Mouse (Mus musculus) layer of hippocampus, adult 2 months (tissue): Measurements from ENCODE around the gene Lgals1. TPM values are rescaled to one million over a fixed set of nuclear protein-coding genes. Genes with fewer than 3 reads are reported as not detected.

Experiments used
- DNase-seq, 2 experiments: peaks; one replicate each; pipeline ENCODE4 v3.0.0; 2022; ENCODE audit warnings: low spot score in 2 of 2
- H3K27ac ChIP-seq: fragments of 200-600 bp; 2 replicates; pipeline ENCODE4 v1.8.1; 2022
- H3K4me3 ChIP-seq: fragments of 200-600 bp; 2 replicates; pipeline ENCODE4 v1.8.1; 2022; ENCODE audit warnings: mild to moderate bottlenecking
- CTCF ChIP-seq: fragments of 200-600 bp; conservative IDR thresholded peaks from 2 replicates; pipeline ENCODE4 v1.8.1; 2022; ENCODE audit warnings: antibody characterized with exemption, mild to moderate bottlenecking, moderate library complexity
- total RNA-seq, 2 experiments: library from RNA; stranded (reverse); gene quantifications; 2 replicates each; pipeline ENCODE4 v1.2.3; 2021

The Lgals1 gene
- total RNA-seq, 2 experiments from 2014 or later = 18.9 to 20.2 TPM

DNA sequence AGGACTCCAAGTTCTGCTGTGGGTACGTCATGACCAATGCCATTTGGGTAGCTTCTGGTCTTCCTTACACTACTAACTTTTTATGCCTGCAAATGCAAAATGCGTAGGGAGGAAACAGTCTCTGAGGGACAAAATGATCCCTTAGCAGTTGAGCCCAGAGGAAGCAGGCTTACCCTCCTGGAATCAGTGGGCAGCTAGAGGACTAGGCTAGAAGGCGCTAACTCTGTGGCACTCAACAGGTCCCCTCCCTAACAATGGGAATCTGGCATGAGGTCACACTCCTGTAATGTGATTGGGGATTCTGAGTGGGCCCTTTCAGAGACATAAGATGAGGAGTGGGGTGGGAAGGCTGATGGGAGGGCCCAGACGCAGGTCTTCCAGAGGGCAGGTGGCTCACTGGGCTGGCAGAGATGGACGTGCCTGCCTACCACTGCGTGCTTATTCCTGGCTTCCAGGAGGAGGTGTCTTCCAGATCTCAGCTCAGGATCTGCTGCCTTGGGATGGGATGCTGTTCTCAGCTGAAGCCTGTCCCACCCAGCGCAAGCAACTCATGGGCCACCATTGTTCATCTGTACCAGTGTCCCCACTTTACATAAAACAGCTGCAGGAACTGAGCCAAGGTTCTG, 4.4 kb downstream of the Lgals1 start:
- DNase-seq = no peak
- Histone ChIP-seq H3K27ac (no peak overlapping the region), H3K4me3 (no peak overlapping the region)
- no peak for TF ChIP-seq CTCF

DNA sequence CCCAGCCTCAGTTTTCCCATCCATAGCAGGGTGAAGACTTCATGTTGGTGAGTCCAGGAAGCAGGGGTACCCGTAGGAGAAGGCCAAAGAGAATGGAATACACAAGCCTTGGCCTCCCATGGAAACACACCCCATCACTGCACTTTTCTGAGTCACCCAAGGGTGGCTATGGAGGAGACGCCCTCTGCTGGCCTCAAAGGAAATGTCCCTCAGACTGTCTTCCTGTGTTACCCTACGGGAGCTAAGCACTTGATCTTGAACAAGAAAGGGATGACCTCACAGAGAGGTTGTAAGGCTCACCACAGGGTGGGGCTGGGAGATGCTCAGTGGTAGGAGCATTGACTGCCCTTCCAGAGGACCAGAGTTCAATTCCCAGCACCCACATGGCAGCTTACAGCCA, 5.1 kb downstream of the Lgals1 start:
- TF ChIP-seq CTCF = peak; percentile 81
- H3K4me3 ChIP-seq = no peak overlapping the region
- no peak overlapping the region for H3K27ac ChIP-seq
- DNase-seq = no peak

DNA sequence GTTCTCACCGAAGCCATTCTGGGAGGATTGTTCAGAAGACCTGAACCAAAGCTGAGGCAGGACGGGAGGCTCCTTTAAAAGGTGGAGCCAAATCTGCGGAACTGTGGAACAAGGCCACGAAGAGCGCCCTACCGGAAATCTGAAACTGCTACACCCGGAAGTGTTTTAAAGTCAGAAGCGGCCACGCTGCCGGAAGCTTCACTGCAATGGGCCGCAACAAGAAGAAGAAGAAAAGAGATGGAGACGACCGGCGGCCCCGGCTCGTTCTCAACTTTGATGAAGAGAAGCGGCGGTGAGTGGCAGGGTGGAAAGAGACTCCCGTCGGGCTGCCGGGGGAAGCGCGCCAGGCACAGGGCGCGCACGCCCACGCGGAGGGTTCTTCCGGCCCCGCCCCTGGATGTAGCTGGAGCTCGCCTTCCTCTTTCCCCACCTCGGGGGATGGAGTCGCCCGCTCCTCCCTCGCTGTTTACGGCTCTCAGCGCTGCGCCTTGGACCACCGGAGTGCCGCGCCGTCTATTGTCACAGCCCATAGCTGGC, 8.3 kb downstream of the Lgals1 start, which contains the start of gene Nol12:
TSS of gene Nol12 (plus strand) at position 150 of the 537 bp plus-strand sequence.
- peak within 1 kb of the TSS; percentile 95 for H3K27ac ChIP-seq
- peak; percentile 60 for TF ChIP-seq CTCF
- peak within 1 kb of the TSS; percentile 92 for H3K4me3 ChIP-seq
- peak; percentile 84 to 88 for DNase-seq

DNA sequence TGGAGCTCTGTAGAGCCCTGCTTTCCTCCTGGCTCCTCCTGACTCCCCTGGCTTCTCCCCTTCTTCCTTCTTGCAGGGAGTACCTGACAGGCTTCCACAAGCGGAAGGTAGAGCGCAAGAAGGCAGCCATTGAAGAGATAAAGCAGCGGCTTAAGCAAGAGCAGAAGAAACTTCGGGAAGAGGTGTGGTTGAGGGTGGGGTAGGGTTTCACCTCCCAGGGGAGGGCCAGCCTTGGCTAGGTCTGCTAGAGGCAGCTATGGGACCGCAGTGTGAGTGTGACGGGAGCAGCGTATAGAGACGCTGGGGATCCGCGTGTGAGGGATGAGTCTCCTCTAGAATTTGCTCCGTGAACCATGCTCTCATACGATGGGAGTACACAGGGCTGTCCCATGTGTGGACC, 9.9 kb downstream of the Lgals1 start:
- H3K4me3 ChIP-seq = no peak overlapping the region

DNA sequence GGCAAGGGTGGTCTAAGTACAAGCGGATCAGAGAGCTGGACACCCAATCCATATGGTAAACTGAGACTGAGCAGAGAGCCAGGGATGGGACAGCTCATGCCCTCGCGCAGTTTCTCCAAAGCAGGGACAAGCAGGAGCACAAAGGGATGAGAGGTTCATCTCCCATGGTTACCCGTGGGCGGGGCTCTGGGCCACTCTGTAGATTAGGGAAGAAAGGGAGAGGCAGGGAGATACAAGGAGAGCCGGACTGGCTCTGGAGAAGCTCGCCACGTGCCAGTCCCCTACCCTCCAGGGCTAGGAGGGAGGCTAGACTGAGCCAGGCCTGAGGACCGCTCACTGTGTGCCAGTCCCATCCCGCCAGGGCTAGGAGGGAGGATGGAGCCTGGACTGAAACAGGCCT, 10.8 kb downstream of the Lgals1 start:
- Histone ChIP-seq H3K4me3 (no peak overlapping the region), H3K27ac (peak overlapping the region; percentile 69; the same call in 1 of the 2 replicates)
- no peak for TF ChIP-seq CTCF
- DNase-seq = no peak

More for the DNA sequence above, 9.9 kb downstream of the Lgals1 start:
- no peak for DNase-seq
- H3K27ac ChIP-seq = no peak overlapping the region
- no peak for TF ChIP-seq CTCF

DNA sequence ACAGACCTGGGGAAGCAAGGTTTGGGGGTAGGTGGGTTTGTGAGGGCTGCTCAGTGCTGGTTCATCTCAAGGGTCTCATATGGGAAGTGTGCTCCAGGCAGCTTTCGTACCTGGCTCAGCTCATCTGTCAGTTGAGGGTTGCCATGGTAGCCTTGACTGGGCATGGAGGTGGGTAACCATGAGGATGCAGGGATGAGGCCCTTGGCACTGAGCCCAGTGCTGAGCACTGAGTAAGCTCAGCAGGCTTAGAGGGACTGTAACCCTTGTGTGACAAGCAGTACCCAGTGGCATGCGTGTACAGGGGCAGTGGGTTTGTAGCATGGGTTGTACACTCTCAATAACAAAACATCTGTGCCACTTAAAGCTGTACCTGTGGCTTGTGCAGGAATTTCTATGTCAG, 11.4 kb downstream of the Lgals1 start:
- Histone ChIP-seq H3K4me3 (no peak overlapping the region), H3K27ac (peak overlapping the region; percentile 69; the same call in 1 of the 2 replicates)
- DNase-seq = peak in 1 of 2 experiments; percentile 14
- no peak for TF ChIP-seq CTCF

DNA sequence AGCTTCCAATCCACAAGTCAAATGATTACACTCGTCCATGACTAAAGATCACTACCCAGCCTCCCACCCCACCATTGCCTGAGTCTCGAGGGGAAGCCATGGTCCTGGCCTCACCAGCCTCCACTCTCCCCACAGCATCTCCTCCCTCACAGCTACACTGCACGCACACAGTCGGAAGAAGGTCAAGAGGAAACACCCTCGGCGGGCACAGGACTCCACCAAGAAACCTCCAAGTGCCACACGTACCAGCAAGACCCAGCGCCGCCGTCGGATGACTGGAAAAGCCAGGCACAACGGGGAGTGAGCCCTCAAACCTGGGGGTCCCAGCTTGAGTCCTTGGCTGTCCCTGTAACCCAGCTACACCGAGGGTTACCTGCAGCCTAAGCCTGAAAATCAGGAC, 13.8 kb downstream of the Lgals1 start:
- DNase-seq = no peak
- TF ChIP-seq CTCF = no peak

DNA sequence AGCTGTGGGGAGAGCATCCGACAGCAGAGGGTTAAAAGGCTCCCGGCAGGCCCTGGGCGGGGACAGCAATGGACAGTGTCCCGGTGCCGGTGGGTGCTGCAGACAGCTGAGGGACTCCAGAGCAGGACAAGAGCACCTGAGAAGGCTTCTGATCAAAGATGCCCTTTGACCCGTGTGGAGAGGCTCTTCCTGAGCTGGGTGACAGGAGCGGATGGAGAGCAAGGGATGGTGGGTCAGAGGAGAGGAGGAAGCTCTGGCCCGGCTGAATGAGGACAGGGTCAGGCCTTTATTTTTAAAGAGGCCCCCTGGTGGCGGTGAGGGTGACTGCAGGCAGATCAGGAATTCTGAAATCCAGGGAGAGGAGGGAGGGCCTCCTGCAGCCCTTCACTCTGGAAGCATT, 16.1 kb downstream of the Lgals1 start:
- peak overlapping the region; percentile 41; the same call in 1 of the 2 replicates for H3K4me3 ChIP-seq
- peak; percentile 97 for TF ChIP-seq CTCF
- H3K27ac ChIP-seq = peak overlapping the region; percentile 78
- peak; percentile 75 to 84 for DNase-seq

More for the DNA sequence above, 13.8 kb downstream of the Lgals1 start:
- Histone ChIP-seq H3K27ac (no peak overlapping the region), H3K4me3 (no peak overlapping the region)

DNA sequence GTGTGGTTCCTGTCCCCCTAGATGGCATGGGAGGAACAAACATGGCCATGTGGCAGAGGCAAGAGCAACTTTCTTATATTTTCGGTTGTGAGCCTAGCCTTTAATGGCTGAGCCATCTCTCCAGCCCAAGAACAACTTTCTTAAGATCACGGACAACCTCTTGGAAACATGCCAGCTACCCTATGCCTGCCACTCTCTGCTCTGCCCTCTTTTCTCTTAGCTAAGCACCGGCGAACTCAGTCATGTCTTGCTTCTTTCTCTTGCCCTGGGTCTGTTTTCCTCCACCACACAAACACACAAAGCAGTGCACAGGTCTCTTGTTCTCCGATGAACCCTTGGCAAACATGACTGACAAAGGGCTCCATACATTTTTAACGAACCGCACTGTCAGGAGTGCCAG, 19.7 kb downstream of the Lgals1 start:
- Histone ChIP-seq H3K27ac (no peak overlapping the region), H3K4me3 (no peak overlapping the region)
- TF ChIP-seq CTCF = no peak
- DNase-seq = no peak

DNA sequence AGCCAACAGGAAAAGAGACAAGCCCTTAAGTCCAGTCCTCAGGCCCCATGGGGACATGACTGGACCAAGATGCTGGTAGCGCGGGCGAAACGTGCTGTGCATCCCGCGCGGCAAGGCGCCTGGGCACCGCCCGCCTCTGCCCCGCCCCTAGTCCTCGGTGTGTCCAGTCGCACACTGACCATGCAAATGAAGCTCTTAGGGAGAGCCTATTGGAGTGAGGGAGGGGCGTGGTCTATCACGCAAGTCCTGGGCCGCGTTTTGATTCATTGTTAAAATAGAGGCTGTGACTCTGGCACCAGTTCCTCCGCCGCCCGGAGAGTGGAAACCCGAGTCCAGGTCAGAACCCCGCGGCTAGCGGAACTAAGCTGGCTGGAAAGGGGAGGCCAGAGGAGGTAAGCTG, 21.1 kb downstream of the Lgals1 start, which contains the start of gene Triobp:
TSS of gene Triobp (plus strand) at position 68 of the 400 bp plus-strand sequence.
- peak; percentile 64 to 84 for DNase-seq
- no peak within 1 kb of the TSS for H3K27ac ChIP-seq
- no peak for TF ChIP-seq CTCF
- H3K4me3 ChIP-seq = peak within 1 kb of the TSS; percentile 55

DNA sequence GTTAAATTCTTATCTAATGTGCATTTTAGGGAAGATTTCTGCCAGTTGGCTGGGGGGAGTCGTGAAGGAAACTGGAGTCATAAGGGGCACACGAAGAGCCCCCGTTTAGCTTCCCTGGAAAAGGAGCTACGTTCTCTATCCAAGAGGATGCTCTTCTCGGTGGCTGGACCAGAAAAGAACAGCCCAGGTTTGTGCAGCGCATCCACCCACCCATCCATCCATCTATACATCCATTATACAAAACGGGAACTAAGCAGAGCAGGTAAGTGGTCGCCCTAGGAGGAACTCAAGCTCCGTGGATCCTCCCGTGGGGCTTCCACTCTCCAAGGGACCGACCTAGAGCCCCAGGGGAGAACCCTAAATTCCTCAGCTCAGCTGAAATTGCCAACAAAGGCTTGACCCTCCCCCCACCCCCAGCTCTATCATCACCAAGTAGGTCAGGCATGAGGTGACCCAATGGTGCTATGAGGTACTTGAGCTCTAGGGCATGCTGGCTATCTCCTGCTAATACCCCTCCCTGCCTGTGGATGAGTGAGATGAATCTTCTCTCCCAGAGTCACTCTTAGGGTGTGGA, 21.7 kb downstream of the Lgals1 start:
- Histone ChIP-seq H3K4me3 (peak overlapping the region; percentile 55), H3K27ac (no peak overlapping the region)
- TF ChIP-seq CTCF = no peak
- DNase-seq = no peak

DNA sequence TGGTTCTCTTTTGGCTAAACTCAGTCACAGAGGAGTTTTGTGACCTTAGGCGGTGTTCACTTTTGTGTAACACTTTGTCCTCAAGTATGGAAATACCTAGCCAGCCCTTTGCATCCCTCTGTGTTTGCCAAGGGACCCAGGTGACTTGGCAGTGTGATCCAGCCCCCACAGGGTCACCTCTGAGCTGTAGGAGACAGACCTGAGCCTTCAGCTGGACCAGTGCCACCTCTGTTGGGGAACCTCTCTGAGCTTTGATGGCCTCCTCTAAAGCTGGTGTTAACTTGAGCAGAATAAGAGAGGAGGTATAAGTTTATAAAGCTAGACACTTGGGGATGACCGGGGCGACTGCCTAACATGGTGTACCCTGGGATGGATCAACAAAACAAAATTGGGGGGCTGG, 22.4 kb downstream of the Lgals1 start:
- TF ChIP-seq CTCF = no peak
- no peak for DNase-seq
- H3K4me3 ChIP-seq = no peak overlapping the region
- no peak overlapping the region for H3K27ac ChIP-seq

DNA sequence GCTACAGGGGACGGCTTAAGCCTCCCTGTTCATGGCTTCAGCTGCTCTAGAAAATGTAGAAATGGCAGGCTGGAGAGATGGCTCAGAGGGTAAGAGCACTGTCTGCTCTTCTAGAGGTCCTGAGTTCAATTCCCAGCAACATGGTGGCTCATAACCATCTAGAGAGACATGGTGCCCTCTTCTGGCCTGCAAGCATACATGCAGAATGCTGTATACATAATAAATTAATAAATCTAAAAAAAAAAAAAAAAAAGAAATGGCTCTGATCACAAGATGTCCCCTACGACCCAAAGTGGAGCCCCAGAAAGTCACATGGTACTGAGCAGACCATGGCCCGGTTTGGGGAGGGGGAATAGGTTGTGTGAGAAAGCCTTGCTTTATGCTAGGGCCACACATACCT, 29.1 kb downstream of the Lgals1 start:
- H3K4me3 ChIP-seq = no peak overlapping the region
- DNase-seq = no peak
- no peak overlapping the region for H3K27ac ChIP-seq
- TF ChIP-seq CTCF = no peak; the same call in 1 of the 2 replicates

DNA sequence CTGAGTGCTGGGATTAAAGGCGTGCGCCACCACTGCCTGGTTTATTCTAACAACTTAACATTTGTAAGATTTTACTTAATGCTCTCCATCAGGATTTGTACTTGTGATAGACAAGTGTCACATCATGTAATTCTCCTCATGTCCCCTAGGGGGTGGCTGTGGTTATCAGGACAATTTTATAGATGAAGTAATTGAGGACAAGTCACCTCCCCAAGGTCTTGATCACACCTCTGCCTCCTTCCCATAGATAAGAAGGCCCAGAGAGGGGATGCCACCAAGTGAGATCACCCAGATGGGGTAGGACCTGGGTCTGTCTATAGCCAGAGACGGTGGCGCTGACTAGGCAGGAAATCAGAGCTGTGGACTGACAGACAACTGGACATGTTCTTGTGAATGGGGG, 29.8 kb downstream of the Lgals1 start:
- H3K4me3 ChIP-seq = no peak overlapping the region
- H3K27ac ChIP-seq = no peak overlapping the region
- no peak for DNase-seq
- TF ChIP-seq CTCF = peak; percentile 79
